Mouse (Mus musculus) olfactory bulb, adult 2 months (tissue): ENCODE data around the gene Gpr63. TPM values are rescaled to one million over a fixed set of nuclear protein-coding genes. Genes with fewer than 3 reads are reported as not detected.
"Not testable (repeated sequence)": the region's sequence is repeated elsewhere in the genome, so short reads cannot be mapped to it uniquely, and the experiment has no call there.

ENCODE experiments used
- H3K27ac ChIP-seq: fragments of 200-500 bp; 2 replicates; pipeline ENCODE4 v1.5.1; 2012; ENCODE audit warnings: low read depth, low read length; ENCODE audit not compliant: insufficient read depth
- H3K4me1 ChIP-seq: fragments of 200-500 bp; 2 replicates; pipeline ENCODE4 v1.6.1; 2012; ENCODE audit warnings: low read length; ENCODE audit not compliant: control insufficient read depth, insufficient read depth
- H3K4me3 ChIP-seq: fragments of 200-500 bp; 2 replicates; pipeline ENCODE4 v1.5.1; 2012; ENCODE audit warnings: mild to moderate bottlenecking, low read depth, low read length, moderate library complexity; ENCODE audit not compliant: insufficient read depth
- CTCF ChIP-seq: fragments of 200-500 bp; IDR thresholded peaks from 2 replicates; pipeline ENCODE4 v1.5.1; 2012; ENCODE audit warnings: low read depth, mild to moderate bottlenecking, low read length, moderate library complexity; ENCODE audit not compliant: insufficient read depth
- POLR2A ChIP-seq: fragments of 200-500 bp; IDR thresholded peaks from 2 replicates; pipeline ENCODE4 v1.6.1; 2012; ENCODE audit warnings: mild to moderate bottlenecking, low read depth, low read length, moderate library complexity; ENCODE audit not compliant: insufficient read depth
- WGBS: fragments of 180-500 bp; shearing (Covaris S2); methylation state at CpG from one replicate; pipeline ENCODE4 v1.1.7; 2018; 5-methylcytosine and 5-hydroxymethylcytosine counted together
- polyA plus RNA-seq: library from polyadenylated mRNA; stranded (reverse); fragments of >200 nt; gene quantifications from 2 replicates; pipeline ENCODE4 v1.2.4, GENCODE M21; 2012; ENCODE audit warnings: low replicate concordance; ENCODE audit not compliant: missing spikeins, insufficient read depth, insufficient read length

The Gpr63 gene
- polyA plus RNA-seq, 1 experiment = not detected

DNA sequence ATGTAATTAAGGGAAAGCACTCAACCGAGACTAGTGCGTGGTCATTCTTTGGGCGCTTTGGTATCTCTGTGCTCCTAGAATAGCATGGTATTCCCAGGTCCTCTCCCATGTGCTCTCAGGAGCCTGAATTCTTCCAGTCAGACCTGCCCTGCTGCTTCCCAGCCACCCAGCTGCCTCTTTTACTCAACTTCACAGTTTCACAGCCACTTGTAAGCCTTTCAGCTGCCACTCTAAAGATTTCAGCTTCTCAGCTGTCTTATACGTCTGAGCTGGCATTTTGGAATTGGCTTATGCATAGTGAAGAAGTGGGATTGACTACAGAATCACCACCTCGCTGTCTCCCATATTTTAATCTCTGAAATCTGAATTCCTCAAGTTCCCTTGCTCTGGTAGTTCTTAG is 19.4 kb downstream of the Gpr63 start:
- TF ChIP-seq POLR2A (no peak), CTCF (no peak)
- Histone ChIP-seq H3K4me3 (no peak overlapping the region), H3K4me1 (0 out of 2 replicates have a peak, but pooled peaks cover 2% of the 10 kb centered on the region), H3K27ac (no peak overlapping the region)
- WGBS = 93% methylated on average over 5 of the region's 5 CpGs

DNA sequence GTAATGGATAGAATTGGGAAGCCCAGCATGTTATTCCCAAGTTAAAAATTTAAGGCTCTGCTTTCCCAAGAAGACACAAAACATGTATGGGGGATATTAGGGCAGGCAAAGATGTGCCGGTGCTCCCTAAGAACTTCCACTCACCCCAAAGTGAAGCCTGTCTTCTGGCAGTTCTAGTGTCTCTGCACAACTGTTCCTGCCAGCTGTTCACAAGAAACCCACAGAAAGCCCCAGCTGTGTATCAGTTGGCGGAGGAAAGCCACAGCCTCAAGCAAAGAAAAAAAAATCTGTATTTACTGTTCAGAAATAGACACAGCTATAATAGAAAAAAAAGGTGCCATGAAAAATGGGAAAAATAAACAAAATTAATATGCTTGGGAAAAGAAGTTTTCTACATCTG is 25.3 kb downstream of the Gpr63 start:
- TF ChIP-seq CTCF (no peak), POLR2A (no peak)
- WGBS = 45% methylated on average over 2 of the region's 2 CpGs

DNA sequence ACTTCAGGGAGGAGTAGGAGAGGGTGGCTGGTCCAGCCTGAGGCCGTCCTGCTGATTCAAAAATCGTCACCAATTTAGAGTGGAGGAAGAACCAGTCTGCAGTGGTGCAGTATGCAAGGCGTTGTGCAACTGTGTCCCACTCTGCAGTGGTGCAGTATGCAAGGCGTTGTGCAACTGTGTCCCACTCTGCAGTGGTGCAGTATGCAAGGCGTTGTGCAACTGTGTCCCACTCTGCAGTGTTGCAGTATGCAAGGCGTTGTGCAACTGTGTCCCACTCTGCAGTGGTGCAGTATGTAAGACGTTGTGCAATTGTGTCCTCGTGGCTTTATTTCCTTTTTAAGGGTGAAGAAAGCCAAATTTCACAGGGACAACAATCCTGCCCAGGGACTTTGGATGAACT is 43.1 kb downstream of the Gpr63 start:
- not testable (repeated sequence) for H3K4me1 ChIP-seq, H3K4me3 ChIP-seq, H3K27ac ChIP-seq
- WGBS = 91% methylated on average over 8 of the region's 8 CpGs

More for the DNA sequence above, 25.3 kb downstream of the Gpr63 start:
- no peak overlapping the region for H3K4me3 ChIP-seq
- H3K4me1 ChIP-seq = no peaks in the 10 kb centered on the region
- no peak overlapping the region for H3K27ac ChIP-seq

DNA sequence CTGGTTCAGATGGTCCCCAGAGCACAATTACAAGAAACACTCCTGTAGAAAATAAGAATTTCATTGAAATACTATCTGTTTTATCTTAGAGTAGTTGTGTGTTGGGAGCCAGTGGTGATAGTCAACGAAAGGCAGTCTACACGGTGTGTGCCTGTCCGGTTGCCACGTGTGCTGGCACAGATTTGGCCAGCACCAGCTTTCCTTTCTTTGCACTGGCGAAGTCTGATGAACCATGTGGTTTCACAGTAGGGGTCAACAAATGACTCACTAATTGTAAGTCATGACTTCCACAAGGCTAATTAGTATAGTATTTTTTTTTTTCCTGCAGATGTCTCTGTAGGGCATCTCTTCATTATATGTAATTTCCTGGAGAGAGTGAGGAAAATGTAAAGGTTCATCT is 45.6 kb downstream of the Gpr63 start:
- H3K27ac ChIP-seq = no peak overlapping the region; the same call in 1 of the 2 replicates
- H3K4me3 ChIP-seq = no peak overlapping the region
- WGBS = 37% methylated on average over 5 of the region's 5 CpGs
- peaks cover 5% of the 10 kb centered on the region; the same call in 1 of the 2 replicates for H3K4me1 ChIP-seq
- TF ChIP-seq POLR2A (no peak), CTCF (no peak)

DNA sequence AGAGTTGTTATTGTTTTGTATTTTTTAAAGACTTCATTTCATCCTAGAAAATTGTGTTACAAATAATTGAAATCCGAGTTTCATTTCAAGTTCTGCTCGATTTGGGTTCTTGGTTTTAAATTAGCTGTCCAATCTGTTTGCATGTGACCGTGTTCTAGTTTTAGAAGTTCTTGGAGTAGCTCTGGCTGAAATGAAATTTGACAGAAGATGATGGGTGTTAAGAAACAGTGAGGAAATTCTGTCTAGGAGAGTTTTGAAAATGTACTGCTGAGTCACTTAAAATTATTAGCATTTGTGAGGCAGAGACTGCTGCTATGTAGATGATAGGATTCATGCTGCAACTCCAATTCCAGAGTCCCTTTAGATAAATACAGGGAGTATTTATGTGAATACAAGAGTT is 46.5 kb downstream of the Gpr63 start:
- peaks cover 5% of the 10 kb centered on the region; the same call in 1 of the 2 replicates for H3K4me1 ChIP-seq
- WGBS = 74% methylated on average over 3 of the region's 3 CpGs
- no peak overlapping the region for H3K27ac ChIP-seq
- TF ChIP-seq CTCF = no peak
- no peak for TF ChIP-seq POLR2A
- H3K4me3 ChIP-seq = no peak overlapping the region

DNA sequence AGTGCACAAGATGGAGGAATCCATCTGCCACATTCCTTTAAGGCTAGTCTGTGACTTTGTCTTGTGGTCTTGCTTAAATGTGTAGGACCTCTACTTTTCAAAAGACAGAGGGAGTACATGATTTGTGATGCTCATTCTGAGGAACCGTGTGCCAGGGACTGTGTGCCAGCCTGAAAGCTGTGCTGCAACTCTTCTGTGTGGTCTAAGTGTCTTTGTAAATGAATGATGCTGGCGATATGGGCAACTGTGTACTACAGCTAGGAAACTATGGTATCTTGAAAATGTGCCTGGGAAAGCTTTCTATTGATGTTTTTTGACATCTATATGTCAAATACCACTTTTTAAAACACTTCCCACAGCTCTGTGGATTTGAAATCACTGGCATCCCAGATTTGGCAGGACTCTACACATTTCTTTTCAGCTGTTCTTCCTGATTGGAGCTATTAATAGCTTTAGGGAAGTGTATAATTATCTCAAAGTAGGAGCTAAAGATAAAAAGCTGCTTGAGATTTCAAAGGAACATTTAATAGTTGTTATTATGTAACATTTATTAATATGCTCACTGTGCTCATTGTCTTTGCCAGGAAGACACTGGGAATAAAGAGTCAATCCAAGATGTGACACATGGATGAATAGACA is 48.9 kb downstream of the Gpr63 start:
- peaks cover 3% of the 10 kb centered on the region; the same call in 1 of the 2 replicates for H3K4me1 ChIP-seq
- no peak for TF ChIP-seq CTCF
- TF ChIP-seq POLR2A = no peak
- H3K4me3 ChIP-seq = no peak overlapping the region
- peak overlapping the region; percentile 41; the same call in 1 of the 2 replicates for H3K27ac ChIP-seq
- WGBS = 29% methylated on average over 2 of the region's 2 CpGs

DNA sequence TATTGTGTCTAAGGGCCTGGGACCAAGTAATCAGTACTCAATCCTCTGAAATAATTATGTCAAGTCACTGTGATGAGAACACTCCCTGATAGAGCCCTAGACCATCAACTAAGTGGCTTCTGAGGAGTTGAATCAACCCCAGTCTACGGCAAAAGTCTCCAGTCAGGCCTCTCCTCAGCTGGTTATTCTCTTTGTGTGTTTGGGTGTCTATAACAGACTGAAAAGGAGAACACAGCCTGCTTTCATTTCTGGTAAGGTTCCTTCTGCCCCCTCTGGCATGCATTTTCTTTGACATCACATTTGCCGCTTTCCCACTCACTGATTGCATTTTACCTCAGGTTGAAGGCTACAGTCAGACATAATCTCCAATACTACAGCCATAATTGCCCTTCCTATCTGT is 62.0 kb downstream of the Gpr63 start:
- no peak overlapping the region for H3K27ac ChIP-seq
- no peak overlapping the region for H3K4me3 ChIP-seq
- WGBS = 86% methylated on average over 2 of the region's 2 CpGs
- TF ChIP-seq CTCF (no peak), POLR2A (no peak)
- H3K4me1 ChIP-seq = no peaks in the 10 kb centered on the region

DNA sequence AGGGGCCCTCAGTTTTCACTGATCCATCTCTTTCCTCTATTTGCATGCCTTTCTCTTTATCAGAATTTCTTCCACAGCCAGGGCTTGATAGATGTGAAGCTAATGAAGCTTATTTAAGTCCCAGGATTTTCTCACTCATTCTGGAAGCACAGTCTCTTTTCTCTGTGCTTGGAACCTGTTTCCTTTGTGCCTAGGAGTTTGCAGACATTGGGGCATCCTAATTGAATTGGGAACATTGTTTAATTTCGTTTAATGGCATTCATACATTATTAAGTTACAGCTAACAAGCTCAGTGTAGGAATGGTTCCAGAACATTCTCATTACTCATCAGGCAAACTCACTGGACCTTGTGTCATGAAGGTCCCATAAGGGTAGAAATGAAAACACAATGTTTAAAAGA is 62.5 kb downstream of the Gpr63 start:
- WGBS = 39% methylated on average over 1 of the region's 1 CpGs
- no peak overlapping the region for H3K27ac ChIP-seq
- TF ChIP-seq POLR2A (no peak), CTCF (no peak)

DNA sequence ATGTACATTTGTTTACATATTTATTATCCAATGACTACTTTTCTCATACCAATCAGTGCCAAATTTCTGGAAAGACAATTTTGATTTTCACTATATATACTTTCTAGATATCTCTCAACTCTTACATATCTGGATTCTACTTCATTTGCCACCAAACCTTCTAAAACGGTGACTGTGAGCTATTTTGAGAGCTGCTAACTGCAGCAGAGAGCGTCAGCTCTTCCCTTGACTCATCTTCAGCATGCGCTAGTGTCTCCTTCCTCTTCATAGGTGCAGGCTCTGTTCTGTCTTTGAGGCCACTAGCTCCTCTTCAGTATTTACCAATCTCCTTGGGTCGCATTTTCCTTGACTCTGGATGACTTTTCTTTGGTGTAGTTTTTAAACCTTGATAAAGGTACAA is 63.7 kb downstream of the Gpr63 start:
- WGBS = 61% methylated on average over 4 of the region's 4 CpGs
- TF ChIP-seq POLR2A = no peak
- no peak for TF ChIP-seq CTCF
- Histone ChIP-seq H3K4me3 (no peak overlapping the region), H3K27ac (no peak overlapping the region), H3K4me1 (no peaks in the 10 kb centered on the region)

More for the DNA sequence above, 62.5 kb downstream of the Gpr63 start:
- Histone ChIP-seq H3K4me1 (no peaks in the 10 kb centered on the region), H3K4me3 (no peak overlapping the region)

DNA sequence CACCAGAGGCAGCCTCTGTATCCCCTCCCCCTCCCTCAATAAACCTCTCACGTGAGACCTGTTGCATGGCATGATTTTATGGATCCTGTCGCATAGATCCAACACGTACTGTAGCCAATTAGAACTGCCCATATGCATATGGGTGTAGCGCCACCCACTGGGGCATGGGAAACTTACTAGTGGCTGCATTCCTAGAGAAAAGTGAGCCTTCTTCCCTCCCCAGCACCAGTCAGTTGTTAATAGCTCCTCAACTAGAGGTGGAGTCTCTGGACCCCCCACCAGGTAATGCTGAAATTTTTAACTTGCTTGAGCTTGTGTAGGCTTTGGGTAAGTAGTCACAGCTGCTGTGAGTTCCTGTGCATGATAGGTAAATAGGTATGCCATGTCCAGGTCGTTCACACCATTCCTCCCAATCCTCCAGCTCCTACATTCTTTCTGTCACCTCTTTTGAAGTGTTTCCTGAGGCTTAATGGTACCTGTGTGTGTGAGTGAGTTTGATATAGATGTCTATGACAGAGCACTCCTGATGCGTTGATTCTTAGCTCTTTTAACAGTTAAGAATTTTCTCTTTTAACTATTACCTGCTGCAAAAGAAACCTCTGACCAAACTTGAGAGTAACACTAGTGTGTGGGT is 69.1 kb downstream of the Gpr63 start:
- WGBS = 38% methylated on average over 6 of the region's 6 CpGs
- H3K4me3 ChIP-seq = no peak overlapping the region
- H3K4me1 ChIP-seq = no peaks in the 10 kb centered on the region
- TF ChIP-seq POLR2A (no peak), CTCF (no peak)
- no peak overlapping the region for H3K27ac ChIP-seq
